Mouse (Mus musculus) megakaryocyte, embryonic 14.5 days (primary cell): ENCODE data around the gene Fam117a.

Experiments used
- FLI1 ChIP-seq: IDR thresholded peaks from 2 replicates; pipeline ENCODE4 v1.6.1; 2012; ENCODE audit warnings: low read length, inconsistent platforms, mixed read lengths
- GATA1 ChIP-seq: IDR thresholded peaks from 3 replicates; pipeline ENCODE4 v1.6.1; 2012; ENCODE audit warnings: mixed read lengths, low read length, inconsistent platforms, borderline replicate concordance

DNA sequence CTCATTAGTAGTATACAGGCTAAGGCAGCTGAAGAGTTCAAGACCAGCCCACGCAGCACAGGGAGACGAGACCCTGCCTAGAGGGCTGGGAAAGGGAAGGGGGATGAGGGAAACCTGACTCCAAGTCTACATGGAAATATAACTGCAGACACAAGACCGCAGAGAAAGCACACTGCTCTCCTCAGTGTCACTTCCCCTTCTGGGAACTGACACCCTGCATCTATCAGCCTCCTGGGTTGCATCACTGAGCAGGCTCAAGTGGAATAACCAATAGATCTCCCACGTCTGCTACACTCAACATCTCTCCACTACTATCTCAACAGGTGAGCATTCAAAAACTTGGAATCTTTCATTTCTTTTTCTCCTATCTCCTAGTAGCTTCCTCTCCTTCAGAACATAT is 44.8 kb upstream of the Fam117a start:
- no peak for TF ChIP-seq GATA1
- no peak for TF ChIP-seq FLI1
